Mouse (Mus musculus) stomach, postnatal 0 days (tissue): Measurements from ENCODE around the gene Tm7sf2.

Source experiments
- CTCF ChIP-seq: IDR thresholded peaks from 2 replicates; pipeline ENCODE4 v1.5.1; 2016; ENCODE audit warnings: antibody characterized with exemption, low read depth, mild to moderate bottlenecking, moderate library complexity
- EP300 ChIP-seq: optimal IDR thresholded peaks from 2 replicates; pipeline ENCODE3; 2016; ENCODE audit warnings: antibody characterized with exemption

GRCm38 (mm10) chr19:6023930-6024329 lies 44.2 kb downstream of the Tm7sf2 start:
- TF ChIP-seq CTCF (no peak), EP300 (no peak)
